Mouse (Mus musculus): ENCODE results near the gene Tex29.

DNA sequence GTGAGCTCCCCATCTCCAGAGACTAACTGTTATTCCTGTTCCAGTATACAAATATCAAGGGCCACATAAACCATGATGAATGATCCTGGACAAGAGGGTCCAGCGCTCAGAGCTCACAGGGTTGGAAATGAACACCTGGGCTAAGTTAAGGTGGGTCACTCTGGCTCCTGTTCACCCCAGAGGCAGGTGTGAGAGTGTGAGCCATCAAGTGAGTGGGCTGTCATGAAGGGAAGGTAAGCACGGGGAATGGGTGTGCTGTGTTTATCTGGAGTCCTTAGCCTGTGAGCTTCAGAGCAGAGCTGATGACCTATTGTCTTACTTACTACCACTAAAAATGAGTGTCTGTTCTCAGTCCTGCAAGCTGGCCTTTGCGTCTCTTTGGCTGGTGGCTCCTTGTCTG, 44.4 kb downstream of the Tex29 start:
- TF ChIP-seq CTCF (IDR thresholded peaks at IDR 0.05; ENCODE audit: low read depth) (no peak), EP300 (IDR thresholded peaks at IDR 0.05; ENCODE audit: low read depth) (no peak)
